13 mouse cellular contexts compared by ENCODE assay signal in genomic region chr17:27429757-27430156, GRCm38 (mm10).
"Had no signal": no experiment of that assay in that cellular context is flagged by ENCODE, and none has a peak within 500 bp of the region (broad histone marks: within the 10 kb centered on the region; RNA-seq: fewer than 3 reads in every experiment).

No protein-coding gene starts in this region.

- H3K9ac ChIP-seq: limb, embryonic 13.5 days; liver, embryonic 14.5 days; midbrain, embryonic 13.5 days; neural tube, embryonic 13.5 days had no signal

- H3K4me2 ChIP-seq: limb, embryonic 13.5 days; midbrain, embryonic 13.5 days; neural tube, embryonic 13.5 days had no signal

- H3K27ac ChIP-seq: limb, embryonic 13.5 days; liver, embryonic 14.5 days; midbrain, embryonic 13.5 days; neural tube, embryonic 13.5 days had no signal

- H3K27me3 ChIP-seq: midbrain, embryonic 13.5 days had no signal

- H3K36me3 ChIP-seq: limb, embryonic 13.5 days had no signal

- H3K4me3 ChIP-seq: limb, embryonic 13.5 days; midbrain, embryonic 13.5 days; myocyte; neural tube, embryonic 13.5 days had no signal

- DNase-seq: kidney, adult 8-10 months; kidney, postnatal 25 days; layer of hippocampus, adult 9-11 months; layer of hippocampus, postnatal 36 days; lung, adult 18-20 months; spleen, adult 18-20 months; thymus, adult 18-20 months; thymus, postnatal 14 days had no signal

- ATAC-seq: midbrain, embryonic 13.5 days had no signal
